Mouse (Mus musculus) MEL (cell line): ENCODE measurements at regions not wholly inside any gene's neighbourhood (a gene's known extent, or its start where the extent isn't known, plus 50 kb on each side); places are given as distances from the start of the nearest gene placed in this dataset.

Source experiments
- DNase-seq: peaks from one replicate; pipeline ENCODE4 v3.0.0; 2011; ENCODE audit warnings: low read depth, low spot score
- H3K27ac ChIP-seq: 2 replicates; pipeline ENCODE4 v1.5.1; 2012; ENCODE audit warnings: low read depth, mild to moderate bottlenecking, control low read depth, low read length, moderate library complexity; ENCODE audit not compliant: control insufficient read depth
- H3K27me3 ChIP-seq, 2 experiments: fragments of 150-350 bp in 1 of 2; sonication (generic) in 1 of 2; 2 replicates each; pipeline ENCODE4 v1.6.1; 2012; ENCODE audit warnings: low read length in 2 of 2, mild to moderate bottlenecking in 2 of 2, improper control_type of control experiment in 1 of 2, moderate library complexity in 1 of 2; ENCODE audit not compliant: insufficient read depth in 2 of 2, control insufficient read depth in 1 of 2
- H3K36me3 ChIP-seq, 2 experiments: 2 replicates each; pipeline ENCODE4 v1.6.1; 2012 to 2014; ENCODE audit warnings: low read length in 2 of 2, improper control_type of control experiment in 1 of 2, inconsistent platforms in 1 of 2, mild to moderate bottlenecking in 1 of 2; ENCODE audit not compliant: insufficient read depth in 2 of 2, control insufficient read depth in 1 of 2
- H3K4me1 ChIP-seq, 2 experiments: fragments of 150-350 bp in 1 of 2; sonication (generic) in 1 of 2; 2 replicates each; pipeline ENCODE4 v1.6.1; 2012; ENCODE audit warnings: low read length in 2 of 2, improper control_type of control experiment in 1 of 2, mild to moderate bottlenecking in 1 of 2; ENCODE audit not compliant: insufficient read depth in 2 of 2, control insufficient read depth in 1 of 2
- H3K4me3 ChIP-seq, 2 experiments: fragments of 150-350 bp in 1 of 2; sonication (generic) in 1 of 2; 2 replicates each; pipeline ENCODE4 v1.5.1; 2012; ENCODE audit warnings: low read depth in 2 of 2, low read length in 2 of 2, mild to moderate bottlenecking in 2 of 2, moderate library complexity in 2 of 2, control low read depth in 1 of 2, improper control_type of control experiment in 1 of 2; ENCODE audit not compliant: control insufficient read depth in 1 of 2, insufficient read depth in 1 of 2
- H3K79me2 ChIP-seq: 2 replicates; pipeline ENCODE4 v1.6.1; 2012; ENCODE audit warnings: mild to moderate bottlenecking, low read length, moderate library complexity; ENCODE audit not compliant: control insufficient read depth, poor library complexity, insufficient read depth
- H3K9ac ChIP-seq: 2 replicates; pipeline ENCODE4 v1.6.1; 2012; ENCODE audit warnings: low read depth, mild to moderate bottlenecking, control low read depth, low read length, moderate library complexity; ENCODE audit not compliant: control insufficient read depth, poor library complexity, severe bottlenecking
- H3K9me3 ChIP-seq: fragments of 150-350 bp; sonication (generic); replicated peaks from 2 replicates; pipeline ENCODE4 v1.6.1; 2012; ENCODE audit warnings: mild to moderate bottlenecking, low read length, improper control_type of control experiment, moderate library complexity; ENCODE audit not compliant: insufficient read depth
- BHLHE40 ChIP-seq: IDR thresholded peaks from 2 replicates; pipeline ENCODE4 v1.6.1; 2012; ENCODE audit warnings: low read depth, mild to moderate bottlenecking, inconsistent platforms, low read length, improper control_type of control experiment, borderline replicate concordance
- CHD1 ChIP-seq: IDR thresholded peaks from 2 replicates; pipeline ENCODE4 v1.6.1; 2012; ENCODE audit warnings: low read depth, mild to moderate bottlenecking, inconsistent platforms, low read length, improper control_type of control experiment
- ELF1 ChIP-seq: IDR thresholded peaks from 2 replicates; pipeline ENCODE4 v1.6.1; 2014; ENCODE audit warnings: low read depth, mild to moderate bottlenecking, inconsistent platforms, low read length, improper control_type of control experiment, moderate library complexity
- EP300 ChIP-seq, 2 experiments: IDR thresholded peaks; 2 replicates each; pipeline ENCODE4 v1.6.1; 2011; ENCODE audit warnings: improper control_type of control experiment in 2 of 2, low read length in 2 of 2, low read depth in 1 of 2, mild to moderate bottlenecking in 1 of 2
- ETS1 ChIP-seq: IDR thresholded peaks from 2 replicates; pipeline ENCODE4 v1.6.1; 2012; ENCODE audit warnings: low read depth, mild to moderate bottlenecking, inconsistent platforms, low read length, improper control_type of control experiment, moderate library complexity
- GABPA ChIP-seq: IDR thresholded peaks from 2 replicates; pipeline ENCODE4 v1.6.1; 2012; ENCODE audit warnings: low read depth, mild to moderate bottlenecking, inconsistent platforms, low read length, improper control_type of control experiment, moderate library complexity
- GATA1 ChIP-seq: IDR thresholded peaks from 2 replicates; pipeline ENCODE4 v1.6.1; 2011; ENCODE audit warnings: low read depth, low read length, improper control_type of control experiment
- MAFK ChIP-seq: IDR thresholded peaks from 2 replicates; pipeline ENCODE4 v1.6.1; 2011; ENCODE audit warnings: low read depth, mild to moderate bottlenecking, low read length, improper control_type of control experiment, borderline replicate concordance
- MAX ChIP-seq: IDR thresholded peaks from 2 replicates; pipeline ENCODE4 v1.6.1; 2011; ENCODE audit warnings: low read length, improper control_type of control experiment
- MAZ ChIP-seq: IDR thresholded peaks from 2 replicates; pipeline ENCODE4 v1.6.1; 2012; ENCODE audit warnings: low read depth, mild to moderate bottlenecking, inconsistent platforms, low read length, improper control_type of control experiment
- MEF2A ChIP-seq: IDR thresholded peaks from 2 replicates; pipeline ENCODE4 v1.6.1; 2014; ENCODE audit warnings: low read depth, mild to moderate bottlenecking, inconsistent platforms, low read length, improper control_type of control experiment; ENCODE audit not compliant: poor library complexity, insufficient replicate concordance, severe bottlenecking; ENCODE audit errors: extremely low read depth
- MYB ChIP-seq: IDR thresholded peaks from 2 replicates; pipeline ENCODE4 v1.6.1; 2011; ENCODE audit warnings: mild to moderate bottlenecking, low read depth, low read length, improper control_type of control experiment
- POLR2A ChIP-seq, 2 experiments: IDR thresholded peaks; 2 replicates each; pipeline ENCODE4 v1.6.1; 2011 to 2012; ENCODE audit warnings: low read length in 2 of 2, mild to moderate bottlenecking in 2 of 2, control low read depth in 1 of 2, improper control_type of control experiment in 1 of 2, low read depth in 1 of 2, moderate library complexity in 1 of 2; ENCODE audit not compliant: control insufficient read depth in 1 of 2, insufficient read depth in 1 of 2, poor library complexity in 1 of 2
- POLR2AphosphoS5 ChIP-seq: IDR thresholded peaks from 2 replicates; pipeline ENCODE4 v1.6.1; 2012; ENCODE audit warnings: low read depth, borderline replicate concordance, mild to moderate bottlenecking, inconsistent platforms, low read length, moderate library complexity, mixed read lengths
- RAD21 ChIP-seq: IDR thresholded peaks from 2 replicates; pipeline ENCODE4 v1.6.1; 2011; ENCODE audit warnings: mild to moderate bottlenecking, low read depth, low read length, improper control_type of control experiment
- RCOR1 ChIP-seq: IDR thresholded peaks from 2 replicates; pipeline ENCODE4 v1.6.1; 2012; ENCODE audit warnings: low read depth, mild to moderate bottlenecking, inconsistent platforms, low read length, improper control_type of control experiment
- SIN3A ChIP-seq: IDR thresholded peaks from 2 replicates; pipeline ENCODE4 v1.6.1; 2012; ENCODE audit warnings: low read length, improper control_type of control experiment, inconsistent platforms
- TAL1 ChIP-seq: IDR thresholded peaks from 2 replicates; pipeline ENCODE4 v1.6.1; 2012; ENCODE audit warnings: mild to moderate bottlenecking, inconsistent platforms, low read length, moderate library complexity, mixed read lengths
- TCF12 ChIP-seq: IDR thresholded peaks from 2 replicates; pipeline ENCODE4 v1.6.1; 2014; ENCODE audit warnings: low read depth, mild to moderate bottlenecking, inconsistent platforms, low read length, improper control_type of control experiment, moderate library complexity
- USF1 ChIP-seq: IDR thresholded peaks from 2 replicates; pipeline ENCODE4 v1.6.1; 2014; ENCODE audit warnings: low read depth, mild to moderate bottlenecking, inconsistent platforms, low read length, improper control_type of control experiment, moderate library complexity
- USF2 ChIP-seq, 2 experiments: IDR thresholded peaks; 2 replicates each; pipeline ENCODE4 v1.6.1; 2011 to 2012; ENCODE audit warnings: improper control_type of control experiment in 2 of 2, low read length in 2 of 2, borderline replicate concordance in 1 of 2, inconsistent platforms in 1 of 2, low read depth in 1 of 2, mild to moderate bottlenecking in 1 of 2; ENCODE audit not compliant: insufficient read depth in 1 of 2
- ZC3H11A ChIP-seq: IDR thresholded peaks from 2 replicates; pipeline ENCODE4 v1.6.1; 2012; ENCODE audit warnings: low read depth, mild to moderate bottlenecking, inconsistent platforms, low read length, improper control_type of control experiment
- ZNF384 ChIP-seq: IDR thresholded peaks from 2 replicates; pipeline ENCODE4 v1.6.1; 2012; ENCODE audit warnings: low read depth, mild to moderate bottlenecking, inconsistent platforms, low read length, improper control_type of control experiment

DNA sequence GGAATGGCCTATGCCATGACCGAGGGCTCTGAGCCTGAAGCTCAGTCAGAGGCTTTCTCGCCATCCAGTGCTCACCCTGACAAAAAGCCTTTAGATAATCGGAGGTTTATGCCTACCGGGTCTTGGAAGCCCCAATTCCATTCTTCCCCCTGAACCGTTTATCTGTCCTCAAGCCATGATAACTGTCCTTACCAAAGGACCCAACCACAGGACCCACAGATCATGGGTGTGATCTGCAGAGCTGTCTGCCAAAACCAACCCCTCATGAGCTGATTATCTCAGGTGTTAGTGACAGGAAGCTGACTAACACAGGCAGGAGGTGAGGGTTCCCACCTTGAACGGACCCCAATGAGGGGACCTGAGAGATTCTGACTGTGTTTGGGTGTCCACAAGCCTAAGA lies 203.7 kb upstream of the Hmga2 start:
- DNase-seq = peak; percentile 49
- TF ChIP-seq SIN3A (peak; percentile 41; the same call in 1 of the 2 replicates), MYB (peak; percentile 79), MAZ (no peak), EP300 (IDR thresholded peaks at IDR 0.05; ENCODE audit: low read depth in 1 of 2, low read length in 2 of 2) (peak; percentile 85 to 93), ZC3H11A (no peak), USF2 (IDR thresholded peaks at IDR 0.05; ENCODE audit: borderline replicate concordance in 1 of 2, insufficient read depth in 1 of 2, low read depth in 1 of 2, low read length in 2 of 2) (no peak), TCF12 (peak; percentile 73), BHLHE40 (0 out of 2 replicates have a peak, but pooled peaks have one; percentile 5), ETS1 (peak; percentile 76), RCOR1 (peak; percentile 90), GATA1 (peak; percentile 84)
- no peaks in the 10 kb centered on the region for H3K79me2 ChIP-seq
- H3K9me3 ChIP-seq = no peaks in the 10 kb centered on the region
- 0 out of 4 replicates have a peak overlapping the region, but pooled peaks of 1 of the 2 experiments have one; percentile 8 for H3K4me3 ChIP-seq
- H3K36me3 ChIP-seq = peaks cover 0 to 32% of the 10 kb centered on the region in 2 experiments; a peak in 2 of 4 replicates
- no peak overlapping the region; the same call in 1 of the 2 replicates for H3K9ac ChIP-seq
- H3K27me3 ChIP-seq = no peaks in the 10 kb centered on the region
- peaks cover 23 to 40% of the 10 kb centered on the region in 2 experiments for H3K4me1 ChIP-seq
- H3K27ac ChIP-seq = peak overlapping the region; percentile 54

DNA sequence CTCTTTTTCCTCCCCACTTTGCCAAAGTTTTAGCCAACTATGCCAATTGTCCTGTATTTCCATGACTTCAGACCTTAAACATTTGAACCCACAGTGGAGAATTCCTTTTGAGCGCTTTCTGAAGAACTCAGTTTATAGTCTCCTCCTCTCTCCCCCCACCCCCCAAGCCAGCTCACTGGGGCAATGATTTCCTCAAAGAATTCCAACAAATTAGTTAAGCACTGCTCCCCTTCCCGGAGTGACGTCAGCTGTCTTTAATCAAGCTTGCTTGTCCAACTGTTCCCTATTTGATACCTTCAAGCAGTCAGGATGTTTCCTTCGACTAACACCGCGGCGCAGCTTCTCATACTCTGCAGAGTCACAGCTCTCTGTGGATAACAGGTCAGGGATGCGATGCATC lies 202.0 kb upstream of the Hmga2 start:
- peaks cover 0 to 37% of the 10 kb centered on the region in 2 experiments; a peak in 2 of 4 replicates for H3K36me3 ChIP-seq
- no peaks in the 10 kb centered on the region for H3K79me2 ChIP-seq
- no peak overlapping the region for H3K4me3 ChIP-seq
- H3K4me1 ChIP-seq = peaks cover 23 to 47% of the 10 kb centered on the region in 2 experiments
- no peak overlapping the region for H3K9ac ChIP-seq
- H3K9me3 ChIP-seq = no peaks in the 10 kb centered on the region
- H3K27me3 ChIP-seq = no peaks in the 10 kb centered on the region
- no peak for TF ChIP-seq TAL1
- no peak for TF ChIP-seq USF2 (IDR thresholded peaks at IDR 0.05; ENCODE audit: borderline replicate concordance in 1 of 2, insufficient read depth in 1 of 2, low read depth in 1 of 2, low read length in 2 of 2)
- TF ChIP-seq MYB = no peak
- TF ChIP-seq CHD1 = no peak
- TF ChIP-seq, all 39 proteins: peak for 0
- no peak for DNase-seq
- no peak overlapping the region for H3K27ac ChIP-seq

DNA sequence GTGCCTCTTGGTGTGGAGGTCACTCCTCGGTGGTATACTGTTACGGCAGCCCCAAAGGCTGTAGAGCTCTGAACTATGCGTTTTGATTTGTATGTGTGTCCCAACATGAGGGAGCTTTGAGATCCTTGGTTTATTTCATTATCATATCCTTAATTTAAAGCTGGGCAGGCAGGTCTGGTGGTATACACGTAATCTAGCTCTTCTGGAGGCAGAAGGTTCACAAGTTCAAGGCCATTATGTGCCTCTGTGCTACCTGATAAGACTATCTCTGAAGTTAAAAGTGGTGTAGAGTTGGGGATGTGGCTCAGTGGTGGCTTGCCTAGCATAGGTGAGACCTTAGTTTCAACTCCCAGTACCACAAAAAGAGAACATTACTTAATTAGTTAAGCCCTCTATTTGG lies 199.1 kb upstream of the Hmga2 start:
- Histone ChIP-seq H3K27me3 (no peaks in the 10 kb centered on the region), H3K9me3 (no peaks in the 10 kb centered on the region), H3K27ac (peak overlapping the region; percentile 91), H3K36me3 (peaks cover 0 to 37% of the 10 kb centered on the region in 2 experiments; a peak in 2 of 4 replicates), H3K4me3 (peak overlapping the region; percentile 17 to 39), H3K4me1 (peaks cover 23 to 47% of the 10 kb centered on the region in 2 experiments), H3K79me2 (no peaks in the 10 kb centered on the region), H3K9ac (peak overlapping the region; percentile 37)
- DNase-seq = peak; percentile 80
- TF ChIP-seq POLR2A (IDR thresholded peaks at IDR 0.05; ENCODE audit: control insufficient read depth in 1 of 2, insufficient read depth in 1 of 2, low read depth in 1 of 2, low read length in 2 of 2, poor library complexity in 1 of 2) (no peak), GABPA (no peak), USF1 (no peak), MAX (no peak), TCF12 (peak; percentile 88), ZNF384 (peak; percentile 45; the same call in 1 of the 2 replicates), RCOR1 (peak; percentile 71), MYB (peak; percentile 36; the same call in 1 of the 2 replicates), MAZ (no peak), ETS1 (peak; percentile 84), EP300 (IDR thresholded peaks at IDR 0.05; ENCODE audit: low read depth in 1 of 2, low read length in 2 of 2) (peak; percentile 77 to 88), RAD21 (no peak), BHLHE40 (no peak), MAFK (no peak), MEF2A (0 out of 2 replicates have a peak, but pooled peaks have one; percentile 42), CHD1 (no peak), GATA1 (peak; percentile 91), TAL1 (peak; percentile 62), ELF1 (no peak), POLR2AphosphoS5 (no peak)
